Mouse (Mus musculus): ENCODE results near the gene Gm42372.

Gene Gm42372

DNA sequence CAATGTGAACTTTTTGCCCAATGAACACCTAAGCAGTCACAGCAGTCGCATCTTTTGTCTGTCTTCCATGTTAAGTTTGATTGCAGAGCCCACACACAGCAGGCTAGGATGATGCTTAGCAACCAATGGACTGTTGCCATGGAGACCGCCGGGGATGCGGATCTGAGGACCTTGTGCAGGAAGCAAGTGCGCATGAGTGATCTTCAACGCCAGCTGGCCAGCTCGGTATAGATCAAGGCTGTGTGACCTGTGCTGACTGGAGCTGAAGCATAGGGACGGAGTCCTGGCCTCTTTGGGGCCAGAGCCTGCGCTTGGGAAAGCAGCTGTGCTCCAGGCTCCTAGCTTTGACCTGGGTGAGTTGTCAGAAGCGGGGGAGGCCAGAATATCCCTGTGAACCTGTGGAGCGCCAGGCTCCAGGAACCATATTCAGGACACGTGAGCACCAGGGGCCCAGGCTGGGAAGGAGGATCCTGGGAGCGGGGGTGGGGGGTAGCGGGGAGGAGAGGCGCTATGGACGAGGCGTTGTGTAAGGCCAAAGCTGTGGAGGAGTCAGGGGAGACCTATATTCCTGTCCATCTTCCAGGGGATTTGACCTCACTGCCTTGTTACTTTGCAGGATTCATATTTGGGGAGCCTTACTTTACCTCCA, 23.2 kb upstream of the Gm42372 start, which contains the start of gene Pnmal1:
TSS of gene Pnmal1 (plus strand) at position 141 of the 649 bp plus-strand sequence.
- CTCF ChIA-PET: no interaction called here

DNA sequence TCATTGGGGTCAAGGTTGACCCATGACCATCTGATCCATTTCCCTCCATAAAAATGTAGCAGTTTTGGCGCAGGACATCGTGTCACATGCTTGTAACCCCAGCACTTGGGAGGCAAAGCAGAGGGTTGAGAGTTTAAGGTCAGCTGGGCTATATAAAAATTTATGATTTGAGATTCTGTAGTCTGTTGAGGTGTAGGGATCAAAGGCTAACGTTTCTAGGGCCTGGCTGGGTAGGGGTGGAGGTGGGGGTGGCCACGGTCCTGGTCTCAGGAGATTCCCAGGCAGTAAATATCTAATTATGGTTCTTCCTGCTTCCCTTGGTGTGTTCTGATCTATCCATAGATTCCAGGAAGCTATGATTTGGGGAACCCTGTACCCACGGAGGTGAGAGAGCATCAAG, 21.2 kb upstream of the Gm42372 start:
- CTCF ChIA-PET: no interaction called here

- CTCF ChIA-PET: interaction anchor here (0.5 kb wide), 1 partner anchor 100 kb away, joined by 3 read pairs; no protein-coding TSS in a partner anchor
Observed at GRCm38 (mm10) chr7:16968414-16968813, 14.5 kb upstream of the Gm42372 start.

- CTCF ChIA-PET: no interaction called here
Observed at GRCm38 (mm10) chr7:16971160-16971559, 11.7 kb upstream of the Gm42372 start.

DNA sequence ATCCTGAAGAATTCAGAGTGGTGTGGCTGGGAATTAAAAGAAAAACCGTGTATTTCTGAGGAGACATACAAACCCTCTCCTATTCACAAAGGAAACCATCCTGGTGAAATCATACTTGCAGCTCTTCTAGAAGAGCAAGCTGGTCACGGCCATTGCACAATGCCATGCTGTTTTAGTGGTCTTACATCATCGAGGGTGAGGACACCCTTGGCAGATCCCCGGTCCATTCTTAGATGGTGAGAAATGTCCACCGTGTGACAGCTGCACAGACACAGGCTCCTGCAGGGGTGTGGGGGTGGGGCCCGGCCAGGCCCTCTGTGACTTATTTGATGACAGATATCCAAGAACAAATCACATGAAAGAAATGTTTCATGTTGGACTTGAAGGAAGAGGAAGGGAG, 8.9 kb upstream of the Gm42372 start:
- CTCF ChIA-PET: no interaction called here

DNA sequence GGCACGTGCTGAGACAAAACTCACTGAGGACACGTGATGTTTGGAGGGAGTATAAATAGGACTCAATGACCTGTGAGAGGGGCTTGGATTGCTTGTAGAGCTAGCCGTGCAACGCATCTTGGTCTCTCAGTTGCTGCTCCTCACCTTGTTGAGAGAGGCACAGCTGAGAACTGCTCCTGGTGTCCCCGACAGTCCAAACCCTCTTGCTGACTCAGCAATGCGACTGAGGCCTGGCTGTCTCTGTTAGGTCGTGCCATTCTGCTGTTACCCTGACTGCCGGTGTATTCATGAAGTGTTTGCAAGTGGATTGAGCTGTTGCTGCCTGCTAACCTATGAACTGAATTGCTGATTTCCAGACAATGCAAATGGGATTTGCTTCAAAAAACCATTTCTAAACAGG, 6.6 kb upstream of the Gm42372 start:
- CTCF ChIA-PET: no interaction called here

GRCm38 (mm10) chr7:16978173-16978572, 4.7 kb upstream of the Gm42372 start:
- CTCF ChIA-PET: no interaction called here

DNA sequence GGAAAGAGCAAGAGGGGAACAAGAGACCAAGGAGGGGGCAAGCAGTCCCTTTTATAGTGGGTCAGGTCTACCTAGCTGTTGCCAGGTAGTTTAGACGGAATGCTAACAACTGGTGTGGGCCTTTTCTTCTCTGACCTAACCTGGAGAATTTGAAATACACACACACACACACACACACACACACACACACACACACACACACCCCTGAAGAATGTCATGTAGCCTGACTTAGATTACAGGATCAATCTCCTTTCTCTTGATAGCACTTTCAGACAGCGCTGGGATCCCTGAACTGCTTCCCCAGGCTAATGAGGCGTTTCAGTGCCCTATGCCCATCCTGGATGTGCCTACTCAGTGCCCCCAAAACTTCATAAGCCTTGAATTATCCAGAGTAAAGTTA, 4.3 kb upstream of the Gm42372 start:
- CTCF ChIA-PET: no interaction called here

- CTCF ChIA-PET: interaction anchor here (0.6 to 1.2 kb wide), 2 partner anchors 49 to 172 kb away, joined by 3 to 4 read pairs; no protein-coding TSS in a partner anchor
Observed at GRCm38 (mm10) chr7:16980348-16980747, 2.5 kb upstream of the Gm42372 start.

DNA sequence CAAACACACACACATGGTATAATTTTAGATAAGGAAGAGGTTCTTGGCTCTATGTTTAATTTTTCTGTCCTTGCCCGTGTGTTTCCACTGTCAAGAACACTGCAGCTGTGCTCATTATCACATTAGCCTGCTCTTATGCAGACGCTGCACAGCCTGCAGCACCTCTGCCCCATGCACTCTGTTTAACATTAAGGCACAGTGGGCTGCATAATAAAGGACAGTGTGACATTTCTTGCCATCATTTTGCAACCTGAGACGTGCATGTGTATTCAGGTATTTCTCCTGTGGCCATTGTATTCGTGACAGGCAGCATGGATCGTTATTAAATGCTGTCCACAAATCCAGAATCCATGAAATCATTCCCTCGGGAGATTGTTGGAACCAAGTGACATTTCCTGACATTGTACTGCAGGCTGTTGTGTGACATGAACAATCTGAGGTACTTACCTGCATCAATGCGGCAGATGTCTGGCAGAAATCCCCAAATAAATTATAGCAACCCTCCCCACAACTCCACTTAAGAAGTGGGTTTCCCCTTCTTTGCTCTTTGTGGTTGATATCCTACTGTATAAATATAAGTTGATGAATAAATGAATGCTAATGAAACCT, 4.8 kb downstream of the Gm42372 start:
- CTCF ChIA-PET: no interaction called here

- CTCF ChIA-PET: no interaction called here
Observed at GRCm38 (mm10) chr7:16988405-16988804, 5.5 kb downstream of the Gm42372 start.

DNA sequence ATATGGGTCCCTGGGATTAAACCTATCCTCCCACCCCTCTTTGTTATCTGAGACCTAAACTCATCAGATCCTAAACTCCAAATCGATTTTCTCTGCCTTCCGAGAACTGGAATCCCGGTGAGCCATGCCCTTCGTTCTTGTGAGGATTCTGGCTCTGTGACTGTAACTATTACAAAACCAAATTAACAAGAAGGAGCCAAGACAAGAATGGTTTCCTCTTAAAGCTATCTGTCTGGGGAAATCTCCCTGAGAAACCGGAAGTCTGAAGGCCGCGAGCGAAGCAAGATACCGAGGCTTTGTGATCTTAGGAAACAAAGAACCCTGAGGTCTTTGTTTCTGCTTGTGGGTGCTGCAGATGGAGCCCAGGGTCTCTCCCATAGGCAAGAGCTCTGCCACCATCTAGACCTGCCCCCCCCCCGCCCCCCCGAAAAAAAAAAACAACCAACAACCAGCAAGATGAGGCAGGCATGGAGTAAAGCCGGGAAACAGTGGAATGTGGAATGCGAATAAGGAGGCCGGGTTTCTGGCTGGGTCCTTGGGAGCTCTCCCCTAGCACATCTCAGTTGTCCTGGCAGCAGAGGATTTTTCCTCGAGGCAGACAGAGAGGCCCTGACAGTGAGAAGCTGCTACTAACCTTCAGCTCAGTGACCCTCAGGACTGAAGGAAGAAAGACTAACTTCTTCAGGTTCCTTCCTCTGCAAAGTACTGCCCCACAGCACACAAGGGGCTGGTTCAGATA, 7.3 kb downstream of the Gm42372 start:
- CTCF ChIA-PET: interaction anchor here (0.8 kb wide), 1 partner anchor 11 kb away, joined by 3 read pairs; no protein-coding TSS in a partner anchor

- CTCF ChIA-PET: interaction anchor here (0.5 kb wide), 1 partner anchor 81 kb away, joined by 4 read pairs; no protein-coding TSS in a partner anchor
Observed at GRCm38 (mm10) chr7:16991681-16992450, 9.0 kb downstream of the Gm42372 start.

GRCm38 (mm10) chr7:16992451-16992807, 9.5 kb downstream of the Gm42372 start, which contains the start of gene Ccdc8:
Gene Ccdc8, plus strand, starts transcription at chr7:16992708.
- CTCF ChIA-PET: no interaction called here

- CTCF ChIA-PET: no interaction called here
Observed at GRCm38 (mm10) chr7:16993651-16994399, 10.9 kb downstream of the Gm42372 start.

DNA sequence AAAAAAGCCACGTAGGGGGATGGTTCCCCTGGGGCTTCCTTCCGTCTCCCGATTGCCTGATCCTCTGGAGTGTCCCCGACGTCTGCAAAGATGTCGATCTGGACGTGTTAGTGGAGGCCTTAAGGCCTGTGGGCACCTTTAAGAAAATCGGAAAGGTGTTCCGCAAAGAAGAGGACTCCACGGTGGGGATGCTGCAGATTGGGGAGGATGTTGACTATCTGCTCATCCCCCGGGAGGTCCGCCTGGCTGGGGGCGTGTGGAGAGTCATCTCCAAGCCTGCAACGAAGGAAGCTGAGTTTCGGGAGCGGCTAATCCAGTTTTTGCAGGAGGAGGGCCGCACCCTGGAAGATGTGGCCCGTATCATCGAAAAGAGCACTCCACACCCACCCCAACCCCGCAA, 11.5 kb downstream of the Gm42372 start:
- CTCF ChIA-PET: no interaction called here

DNA sequence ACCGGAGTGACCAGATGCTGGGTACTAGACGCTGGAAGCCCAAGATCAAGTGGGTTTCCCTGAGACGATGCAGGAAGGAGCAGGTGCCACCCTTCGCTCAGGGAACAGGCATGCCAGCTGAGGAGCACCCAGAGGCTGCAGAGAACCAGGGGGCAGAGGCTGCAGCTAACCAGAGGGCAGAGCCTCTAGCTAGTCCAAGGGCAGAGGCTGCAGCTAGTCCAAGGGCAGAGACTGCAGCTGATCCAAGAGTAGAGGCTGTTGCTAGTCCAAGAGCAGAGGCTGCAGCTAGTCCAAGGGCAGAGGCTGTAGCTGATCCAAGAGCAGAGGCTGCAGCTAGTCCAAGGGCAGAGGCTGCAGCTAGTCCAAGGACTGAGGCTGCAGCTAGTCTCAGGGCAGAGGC, 12.5 kb downstream of the Gm42372 start:
- CTCF ChIA-PET: interaction anchor here (0.5 to 0.9 kb wide), 2 partner anchors 68 to 100 kb away, joined by 3 to 5 read pairs; no protein-coding TSS in a partner anchor

GRCm38 (mm10) chr7:16999233-16999632, 16.3 kb downstream of the Gm42372 start:
- CTCF ChIA-PET: interaction anchor here (0.6 to 2.0 kb wide), 3 partner anchors 47 to 58 kb away, joined by 4 to 8 read pairs (median 6); no protein-coding TSS in a partner anchor

DNA sequence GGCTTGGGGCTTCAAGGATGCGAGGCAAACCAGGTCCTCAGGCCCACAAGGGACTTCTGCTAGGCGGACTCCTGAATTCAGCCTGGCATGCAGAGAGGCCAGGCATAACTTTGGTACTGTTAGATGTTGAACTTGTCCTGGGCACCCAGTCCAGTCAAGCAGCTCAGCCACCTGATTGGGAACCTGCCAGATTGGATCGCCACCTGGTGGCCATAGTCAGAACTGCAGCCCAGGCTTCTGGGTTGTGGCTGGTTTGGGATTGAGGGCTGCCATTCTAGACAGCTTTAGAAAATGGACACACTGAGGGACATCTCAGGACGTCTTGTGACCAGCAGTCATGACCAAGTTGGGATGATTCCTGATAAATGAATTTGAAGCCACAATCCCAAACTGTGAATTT, 16.8 kb downstream of the Gm42372 start:
- CTCF ChIA-PET: interaction anchor here (1.7 to 2.0 kb wide), 2 partner anchors 47 to 49 kb away, joined by 6 to 8 read pairs; no protein-coding TSS in a partner anchor

DNA sequence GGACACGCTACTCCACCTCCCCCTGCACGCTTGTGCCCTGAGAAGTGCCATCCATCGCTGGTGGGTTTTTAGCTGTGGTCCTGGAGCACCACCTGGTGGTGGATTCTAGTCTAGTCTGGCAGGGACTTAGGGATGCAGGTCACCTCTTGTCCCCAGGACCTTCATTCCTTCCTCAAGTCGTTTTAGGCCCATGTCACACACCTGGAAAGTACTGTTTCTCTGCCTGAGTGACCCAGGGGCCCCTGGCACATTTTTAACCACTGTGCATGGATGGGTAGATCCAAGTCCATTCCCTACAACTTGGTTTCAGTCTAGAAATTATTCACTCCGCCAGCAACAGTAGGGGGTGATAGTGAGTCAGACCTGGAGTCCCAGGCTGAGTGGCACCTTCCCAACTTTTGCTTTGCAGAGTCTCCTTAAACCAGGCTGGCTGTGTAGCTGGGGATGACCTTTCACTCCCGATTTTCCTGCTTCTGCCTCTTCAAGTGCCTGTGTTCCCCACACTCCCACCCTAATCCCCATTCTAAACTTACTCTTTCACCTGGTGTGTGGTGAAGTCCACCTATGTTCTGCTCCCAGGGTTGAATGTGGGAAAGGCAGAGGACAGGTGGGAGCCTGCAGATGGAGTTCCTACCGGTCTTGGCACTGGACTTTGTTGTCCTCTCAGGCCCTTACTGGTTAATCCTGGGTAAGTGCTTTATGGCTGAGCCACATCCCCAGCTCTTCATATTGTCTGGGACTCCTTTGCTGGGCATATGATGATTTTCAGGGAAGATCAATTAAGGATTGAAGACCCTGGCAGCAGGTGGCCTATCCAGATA, 19.7 kb downstream of the Gm42372 start:
- CTCF ChIA-PET: interaction anchor here (0.7 to 1.8 kb wide), 2 partner anchors 57 to 69 kb away, joined by 3 to 4 read pairs; no protein-coding TSS in a partner anchor

Data from spleen, embryonic (tissue).